Mouse (Mus musculus) lung, adult 2 months (tissue): ENCODE data around the gene Mau2. TPM values are rescaled to one million over a fixed set of nuclear protein-coding genes. Genes with fewer than 3 reads are reported as not detected.
A peak's percentile ranks its signal among the peaks of the same experiment; 100 is the strongest.
"Not testable (repeated sequence)": the region's sequence is repeated elsewhere in the genome, so short reads cannot be mapped to it uniquely, and the experiment has no call there.

Source experiments
- DNase-seq: peaks from one replicate; pipeline ENCODE4 v3.0.0; 2022
- H3K4me1 ChIP-seq: fragments of 200-500 bp; 2 replicates; pipeline ENCODE4 v1.6.1; 2011; ENCODE audit warnings: low read length; ENCODE audit not compliant: control insufficient read depth, insufficient read depth
- H3K4me3 ChIP-seq: fragments of 200-500 bp; replicated peaks from 2 replicates; pipeline ENCODE3; 2011; ENCODE audit warnings: low read depth, mild to moderate bottlenecking, control low read depth, low read length; ENCODE audit errors: extremely low read depth
- CTCF ChIP-seq: fragments of 200-500 bp; IDR thresholded peaks from 2 replicates; pipeline ENCODE4 v1.5.1; 2011; ENCODE audit warnings: mild to moderate bottlenecking, low read length, control low read depth; ENCODE audit not compliant: insufficient read depth
- POLR2A ChIP-seq: fragments of 200-500 bp; IDR thresholded peaks from 2 replicates; pipeline ENCODE4 v1.6.1; 2011; ENCODE audit warnings: low read depth, mild to moderate bottlenecking, control low read depth, low read length, borderline replicate concordance; ENCODE audit errors: extremely low read depth
- WGBS: fragments of 180-500 bp; shearing (Covaris S2); methylation state at CpG from one replicate; pipeline ENCODE4 v1.1.7; 2018; 5-methylcytosine and 5-hydroxymethylcytosine counted together
- polyA plus RNA-seq: library from polyadenylated mRNA; depleted of rRNA; stranded (reverse); fragments of >200 nt; gene quantifications from 2 replicates; pipeline ENCODE4 v1.2.3, GENCODE M21; 2012

The Mau2 gene
- polyA plus RNA-seq, 1 experiment: 88.5 TPM

DNA sequence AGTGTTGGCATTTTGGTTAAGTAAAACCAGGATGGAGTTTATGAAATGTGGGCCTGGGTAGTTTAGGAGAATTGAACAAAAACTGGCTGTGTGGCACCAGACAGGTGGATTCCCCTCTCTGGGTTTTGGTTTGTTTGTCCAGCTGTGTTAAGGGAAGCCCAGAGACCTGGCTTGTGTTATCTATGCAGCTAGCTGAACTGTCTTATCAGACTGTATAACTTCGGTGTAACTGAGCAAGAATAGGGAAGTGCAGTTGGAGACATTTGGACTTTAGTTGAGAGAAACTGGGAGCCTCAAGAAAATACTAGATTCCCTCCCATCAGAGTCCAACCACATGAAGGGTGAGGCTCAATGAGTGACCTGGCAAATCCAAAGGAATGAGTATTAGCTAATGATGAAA, 31.1 kb upstream of the Mau2 start:
- no peak for TF ChIP-seq POLR2A
- Histone ChIP-seq H3K4me1 (peaks cover 7% of the 10 kb centered on the region; the same call in 1 of the 2 replicates), H3K4me3 (no peak overlapping the region)
- no peak for DNase-seq
- 57% methylated on average over 1 of the region's 1 CpGs for WGBS

DNA sequence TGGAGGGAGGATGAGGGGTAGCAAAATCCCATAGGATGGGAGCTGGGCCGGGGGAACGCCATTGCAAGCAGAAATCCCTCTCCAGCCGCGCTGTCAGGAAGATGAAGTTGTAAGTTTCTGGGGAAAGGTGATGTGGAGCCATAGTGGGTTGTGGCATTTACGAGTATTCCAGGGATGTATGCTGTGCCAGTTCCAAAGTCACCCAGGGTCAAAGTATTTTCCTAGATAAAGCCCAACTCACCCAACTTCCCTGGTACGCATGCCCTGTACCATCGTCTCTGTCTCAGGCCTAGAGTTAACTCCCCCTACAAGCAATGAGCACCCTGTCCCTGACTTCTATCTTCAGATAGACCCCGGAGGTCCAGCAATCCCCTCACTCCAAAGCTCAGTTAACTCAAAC, 30.6 kb upstream of the Mau2 start:
- DNase-seq: no peak
- H3K4me1 ChIP-seq: peaks cover 7% of the 10 kb centered on the region; the same call in 1 of the 2 replicates
- peak overlapping the region; percentile 40 for H3K4me3 ChIP-seq
- 59% methylated on average over 8 of the region's 8 CpGs for WGBS
- no peak for TF ChIP-seq CTCF
- TF ChIP-seq POLR2A: no peak

- H3K4me3 ChIP-seq: peak within 1 kb of the TSS; percentile 40
- 7% methylated on average over 25 of the region's 27 CpGs for WGBS
- H3K4me1 ChIP-seq: peaks cover 7% of the 10 kb centered on the region; the same call in 1 of the 2 replicates
- DNase-seq: peak; percentile 31
- TF ChIP-seq CTCF (no peak), POLR2A (no peak)
These were observed 30.0 kb upstream of the Mau2 start, which contains the start of gene Tm6sf2 for GRCm38 (mm10) chr8:70072441-70073069. Tm6sf2 (plus strand) TSS chr8:70072924.

GRCm38 (mm10) chr8:70071836-70072440, 29.4 kb upstream of the Mau2 start:
- 64% methylated on average over 2 of the region's 2 CpGs for WGBS
- H3K4me3 ChIP-seq: no peak overlapping the region
- TF ChIP-seq CTCF (no peak), POLR2A (no peak)
- H3K4me1 ChIP-seq: peaks cover 7% of the 10 kb centered on the region; the same call in 1 of the 2 replicates
- no peak for DNase-seq

DNA sequence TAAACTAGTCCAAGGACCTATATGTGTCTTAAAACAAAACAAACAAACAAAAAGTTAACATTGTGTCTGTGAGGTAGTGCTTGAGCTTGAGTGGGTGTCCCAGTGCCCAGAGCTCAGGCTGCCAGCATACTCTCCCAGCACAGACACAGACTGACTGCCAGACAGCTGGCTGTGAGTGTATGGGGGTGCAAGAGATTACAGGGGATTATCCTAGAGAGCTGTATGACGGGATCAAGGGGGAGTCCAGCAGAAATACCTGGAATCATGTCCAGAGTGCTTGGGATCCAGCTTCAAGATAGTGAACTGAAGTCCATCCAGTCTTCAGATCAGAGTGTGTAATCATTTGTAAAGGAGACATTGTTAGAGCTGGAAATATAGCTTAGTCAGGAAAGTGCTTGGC, 15.2 kb upstream of the Mau2 start:
- 88% methylated on average over 1 of the region's 1 CpGs for WGBS
- H3K4me3 ChIP-seq: no peak overlapping the region
- no peak for TF ChIP-seq CTCF
- TF ChIP-seq POLR2A: no peak
- no peak for DNase-seq
- no peaks in the 10 kb centered on the region; the same call in 1 of the 2 replicates for H3K4me1 ChIP-seq

GRCm38 (mm10) chr8:70050434-70050833, 7.9 kb upstream of the Mau2 start:
- 95% methylated on average over 5 of the region's 5 CpGs for WGBS

DNA sequence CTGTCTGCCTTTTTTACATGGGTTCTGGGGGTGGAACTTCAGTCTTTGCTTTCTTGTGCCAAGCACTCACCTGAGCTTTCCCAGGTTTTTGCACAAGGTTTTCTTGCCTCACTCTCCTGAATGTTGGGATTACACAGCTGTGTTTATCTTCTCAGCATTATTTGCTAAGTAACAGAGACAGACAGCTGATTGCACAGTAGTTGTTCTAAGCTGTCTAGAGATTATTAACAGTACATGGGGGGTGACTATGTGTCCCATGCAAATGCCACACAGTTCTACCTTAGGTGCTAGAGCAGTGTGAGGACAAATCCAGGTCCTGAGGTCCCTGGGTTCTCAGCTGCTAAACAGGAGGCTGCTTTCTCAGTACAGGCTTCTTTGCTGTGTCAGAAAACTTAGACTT, 7.1 kb upstream of the Mau2 start:
- Histone ChIP-seq H3K4me1 (no peaks in the 10 kb centered on the region), H3K4me3 (no peak overlapping the region)
- no peak for TF ChIP-seq POLR2A
- TF ChIP-seq CTCF: no peak
- DNase-seq: no peak

More at GRCm38 (mm10) chr8:70050434-70050833, 7.9 kb upstream of the Mau2 start:
- not testable (repeated sequence) for H3K4me1 ChIP-seq, H3K4me3 ChIP-seq, DNase-seq

- DNase-seq: no peak
- Histone ChIP-seq H3K4me3 (no peak overlapping the region), H3K4me1 (peaks cover 13% of the 10 kb centered on the region)
- TF ChIP-seq CTCF: no peak
- WGBS: 92% methylated on average over 5 of the region's 5 CpGs
These were observed 1.5 kb upstream of the Mau2 start for GRCm38 (mm10) chr8:70043996-70044395.

DNA sequence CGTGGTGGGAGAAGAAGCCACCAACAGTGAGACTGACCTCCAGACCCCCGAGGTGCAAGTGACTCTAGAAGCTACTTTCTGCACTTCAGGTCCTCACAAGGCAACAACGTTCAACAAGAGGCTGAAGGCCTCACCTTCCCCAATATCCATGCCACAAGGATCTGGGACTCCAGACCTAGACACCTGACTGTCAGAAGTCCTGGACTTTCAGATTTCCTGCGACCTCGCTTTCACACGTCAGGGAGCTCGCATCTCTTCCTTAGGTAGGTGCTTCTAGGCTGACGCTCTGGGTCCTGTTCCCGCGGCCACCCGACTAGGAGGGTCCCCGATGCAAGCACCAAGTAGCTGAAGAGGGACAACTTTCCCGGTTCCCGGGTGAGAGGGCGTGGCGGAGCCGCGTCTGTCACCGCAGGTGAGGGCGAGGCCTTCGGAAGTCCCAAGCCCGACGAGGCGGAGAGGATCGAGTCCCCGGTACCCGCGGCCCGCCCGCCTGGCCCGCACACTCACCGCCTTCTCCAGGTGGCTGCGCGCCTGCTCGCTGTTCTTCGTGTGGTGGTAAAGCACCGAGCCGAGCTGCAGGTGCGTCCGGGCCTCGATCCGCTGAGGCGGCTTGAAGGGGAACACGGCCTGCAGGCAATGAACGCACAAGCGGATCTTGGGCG, 518 bp downstream of the Mau2 start:
- no peak for DNase-seq
- WGBS: under 1% methylated on average over 47 of the region's 47 CpGs
- Histone ChIP-seq H3K4me1 (peaks cover 13% of the 10 kb centered on the region), H3K4me3 (peak overlapping the region; percentile 96)
- no peak for TF ChIP-seq POLR2A
- TF ChIP-seq CTCF: no peak

GRCm38 (mm10) chr8:70037994-70038393, 4.5 kb downstream of the Mau2 start:
- TF ChIP-seq CTCF: no peak
- TF ChIP-seq POLR2A: no peak
- DNase-seq: no peak
- no peak overlapping the region for H3K4me3 ChIP-seq
- peaks cover 7% of the 10 kb centered on the region for H3K4me1 ChIP-seq
- WGBS: 80% methylated on average over 1 of the region's 1 CpGs
